Comparison of ENCODE assay signal across 10 mouse cellular contexts in the genomic region with DNA sequence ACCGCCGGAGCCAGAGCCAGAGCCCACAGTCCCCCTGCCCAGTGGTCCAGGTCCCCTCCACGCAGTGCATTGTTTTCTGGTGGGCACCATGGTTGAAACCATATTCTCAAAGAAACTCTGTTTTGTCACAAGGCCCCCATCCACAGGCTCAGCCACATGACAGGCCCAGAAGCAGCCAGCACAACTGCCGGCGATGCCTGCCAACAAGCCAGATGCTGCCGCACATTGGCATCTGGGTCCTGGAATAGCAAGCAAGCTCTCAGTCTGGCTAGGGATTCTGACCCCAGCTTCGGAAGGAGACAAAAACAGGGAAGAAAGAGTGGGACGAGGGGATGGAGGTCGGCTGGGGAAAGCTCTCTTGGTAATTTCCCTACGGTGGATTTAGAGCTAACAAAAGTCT.
DNase-seq lines count a peak whose midpoint lies in the region; ATAC-seq and TF ChIP-seq lines count a peak whose summit lies in the region.
"Had no signal": no experiment of that assay in that cellular context is flagged by ENCODE, and none has a peak within 500 bp of the region (broad histone marks: within the 10 kb centered on the region; RNA-seq: fewer than 3 reads in every experiment).

No protein-coding gene starts in this region.

- TF ChIP-seq CTCF in intestine, postnatal 0 days (IDR thresholded peaks at IDR 0.05; ENCODE audit: low read depth), result no peak

- H3K36me3 ChIP-seq in heart, embryonic 12.5 days, result no peaks in the 10 kb centered on the region
- H3K36me3 ChIP-seq in intestine, postnatal 0 days (ENCODE audit: control insufficient read depth, insufficient read depth), result no peaks in the 10 kb centered on the region

- no peak overlapping the region for H3K9ac ChIP-seq in heart, embryonic 12.5 days
- H3K9ac ChIP-seq in intestine, postnatal 0 days (ENCODE audit: low read depth, low read length), result no peak overlapping the region

- DNase-seq in heart, adult 8-10 months (ENCODE audit: low spot score), result peak; percentile 25
- DNase-seq in heart, postnatal 10 days, result peak; percentile 41 to 43
- DNase-seq in layer of hippocampus, adult 9-11 months, result peak; percentile 73
- DNase-seq in right cerebral cortex, adult 18-20 months, result peak; percentile 59
- DNase-seq: cerebellum, adult 8-10 months; kidney, adult 8-10 months; thymus, postnatal 25 days had no signal

- intact Hi-C loops in heart, postnatal 10 days (cut with DNase I), result no loop called here

- H3K4me1 ChIP-seq in heart, embryonic 12.5 days (replicated peaks), result peaks cover 7% of the 10 kb centered on the region
- no peaks in the 10 kb centered on the region for H3K4me1 ChIP-seq in intestine, postnatal 0 days (replicated peaks; ENCODE audit: control insufficient read depth, insufficient read depth, low read length)

- H3K4me3 ChIP-seq in heart, embryonic 12.5 days, result no peak overlapping the region
- no peak overlapping the region for H3K4me3 ChIP-seq in intestine, postnatal 0 days (ENCODE audit: low read depth, low read length)

- WGBS in heart, embryonic 12.5 days, result 80% methylated on average over 10 of the region's 10 CpGs
- 82% methylated on average over 10 of the region's 10 CpGs for WGBS in intestine, postnatal 0 days

- no peak overlapping the region for H3K4me2 ChIP-seq in heart, embryonic 12.5 days
- H3K4me2 ChIP-seq in intestine, postnatal 0 days (replicated peaks; ENCODE audit: low read depth), result no peak overlapping the region

- H3K27me3 ChIP-seq in heart, embryonic 12.5 days (replicated peaks), result 0 out of 2 replicates have a peak, but pooled peaks cover 12% of the 10 kb centered on the region
- H3K27me3 ChIP-seq in intestine, postnatal 0 days (replicated peaks; ENCODE audit: control insufficient read depth, insufficient read depth, low read length), result no peaks in the 10 kb centered on the region

- ATAC-seq in heart, embryonic 12.5 days (ENCODE audit: insufficient number of reproducible peaks, low FRiP score), result no peak
- no peak for ATAC-seq in intestine, postnatal 0 days
- no peak for ATAC-seq in erythroblast, adult 5-6 weeks (replicated peaks; ENCODE audit: low FRiP score, poor library complexity, severe bottlenecking)

- no peak overlapping the region for H3K27ac ChIP-seq in heart, embryonic 12.5 days (ENCODE audit: poor library complexity, severe bottlenecking)
- H3K27ac ChIP-seq in intestine, postnatal 0 days (ENCODE audit: low read depth, low read length), result no peak overlapping the region

- H3K9me3 ChIP-seq in heart, embryonic 12.5 days (replicated peaks), result peaks cover 5% of the 10 kb centered on the region; the same call in 1 of the 2 replicates
- no peaks in the 10 kb centered on the region for H3K9me3 ChIP-seq in intestine, postnatal 0 days (ENCODE audit: control insufficient read depth)
